Mouse (Mus musculus): ENCODE measurements around the gene Tmcc3. TPM values are rescaled to one million over a fixed set of nuclear protein-coding genes. Genes with fewer than 3 reads are reported as not detected.

The Tmcc3 gene
- total and polyA plus RNA-seq, 2 experiments from 2014 or later, result 12.8 to 14.7 TPM

- TF ChIP-seq CTCF (IDR thresholded peaks at IDR 0.05), result no peak
- no peak for ATAC-seq (ENCODE audit: low FRiP score)
- no peak for DNase-seq (ENCODE audit: low spot score)
- Histone ChIP-seq H3K4me3 (ENCODE audit: low read depth, low read length) (no peak overlapping the region), H3K9me3 (ENCODE audit: low read length) (no peaks in the 10 kb centered on the region), H3K4me1 (ENCODE audit: insufficient read depth, low read length) (no peaks in the 10 kb centered on the region), H3K9ac (replicated peaks; ENCODE audit: low read length, poor library complexity, severe bottlenecking) (no peak overlapping the region), H3K4me2 (ENCODE audit: low read depth, low read length, poor library complexity, severe bottlenecking) (no peak overlapping the region), H3K27ac (ENCODE audit: low read depth, low read length) (no peak overlapping the region), H3K27me3 (ENCODE audit: insufficient read depth, low read length) (no peaks in the 10 kb centered on the region), H3K36me3 (ENCODE audit: insufficient read depth, low read length) (no peaks in the 10 kb centered on the region)
- 94% methylated on average over 4 of the region's 4 CpGs for WGBS
Observed at GRCm38 (mm10) chr10:94605491-94605890, 293.7 kb downstream of the Tmcc3 start.

- Histone ChIP-seq H3K27ac (ENCODE audit: low read depth, low read length) (no peak overlapping the region), H3K4me1 (ENCODE audit: insufficient read depth, low read length) (peaks cover 9% of the 10 kb centered on the region), H3K4me3 (ENCODE audit: low read depth, low read length) (no peak overlapping the region), H3K9ac (replicated peaks; ENCODE audit: low read length, poor library complexity, severe bottlenecking) (no peak overlapping the region), H3K9me3 (ENCODE audit: low read length) (no peaks in the 10 kb centered on the region), H3K36me3 (ENCODE audit: insufficient read depth, low read length) (no peaks in the 10 kb centered on the region), H3K27me3 (ENCODE audit: insufficient read depth, low read length) (no peaks in the 10 kb centered on the region), H3K4me2 (ENCODE audit: low read depth, low read length, poor library complexity, severe bottlenecking) (no peak overlapping the region)
- 57% methylated on average over 5 of the region's 5 CpGs for WGBS
- ATAC-seq (ENCODE audit: low FRiP score) (peak; percentile 64; the same call in 1 of the 2 replicates), DNase-seq (ENCODE audit: low spot score) (peak; percentile 87)
- TF ChIP-seq CTCF (IDR thresholded peaks at IDR 0.05), result peak; percentile 89
Observed at GRCm38 (mm10) chr10:94609309-94609777, 297.6 kb downstream of the Tmcc3 start.

DNA sequence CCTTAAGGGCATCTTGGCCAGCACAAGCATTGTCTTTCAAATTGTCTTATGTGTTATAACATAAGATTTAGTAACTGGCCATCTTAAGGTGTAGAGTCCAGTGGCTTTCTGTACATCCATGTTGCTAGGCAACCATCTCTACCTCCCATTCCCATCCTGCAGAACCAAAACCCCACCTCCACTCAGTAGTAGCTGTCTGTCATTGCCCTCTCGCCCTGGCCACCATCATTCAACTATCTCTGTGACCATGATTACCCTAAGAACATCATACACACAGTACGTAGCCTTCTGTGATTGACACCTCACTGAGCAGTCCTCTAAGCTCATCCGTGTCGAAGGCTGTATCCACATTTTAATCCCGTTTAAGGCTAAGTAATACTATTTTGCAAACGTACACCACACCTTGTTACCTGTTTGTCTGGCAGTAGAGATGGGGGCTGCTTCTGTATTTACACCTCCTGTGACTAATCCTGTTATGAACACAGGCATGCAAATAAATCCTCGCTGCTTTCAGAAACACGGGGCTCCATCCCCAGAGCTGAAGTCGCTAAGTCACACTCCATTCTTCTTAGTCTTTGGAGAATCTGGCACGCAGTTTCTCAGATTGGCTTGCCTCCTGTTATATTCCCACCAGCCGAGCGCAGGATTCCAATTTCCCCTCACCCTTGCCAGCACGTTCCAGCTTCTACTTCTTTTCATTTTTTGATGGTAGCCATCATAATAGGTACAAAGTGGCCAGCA, 299.6 kb downstream of the Tmcc3 start:
- DNase-seq (ENCODE audit: low spot score) (peak; percentile 69), ATAC-seq (ENCODE audit: low FRiP score) (peak; percentile 38)
- H3K4me2 ChIP-seq (ENCODE audit: low read depth, low read length, poor library complexity, severe bottlenecking), result no peak overlapping the region
- H3K27me3 ChIP-seq (ENCODE audit: insufficient read depth, low read length), result no peaks in the 10 kb centered on the region
- H3K9me3 ChIP-seq (ENCODE audit: low read length), result no peaks in the 10 kb centered on the region
- H3K36me3 ChIP-seq (ENCODE audit: insufficient read depth, low read length), result no peaks in the 10 kb centered on the region
- WGBS, result 19% methylated on average over 13 of the region's 13 CpGs
- peaks cover 9% of the 10 kb centered on the region for H3K4me1 ChIP-seq (ENCODE audit: insufficient read depth, low read length)
- peak overlapping the region; percentile 1; the same call in 1 of the 2 replicates for H3K27ac ChIP-seq (ENCODE audit: low read depth, low read length)
- no peak for TF ChIP-seq CTCF (IDR thresholded peaks at IDR 0.05)
- H3K4me3 ChIP-seq (ENCODE audit: low read depth, low read length), result no peak overlapping the region
- H3K9ac ChIP-seq (replicated peaks; ENCODE audit: low read length, poor library complexity, severe bottlenecking), result no peak overlapping the region

DNA sequence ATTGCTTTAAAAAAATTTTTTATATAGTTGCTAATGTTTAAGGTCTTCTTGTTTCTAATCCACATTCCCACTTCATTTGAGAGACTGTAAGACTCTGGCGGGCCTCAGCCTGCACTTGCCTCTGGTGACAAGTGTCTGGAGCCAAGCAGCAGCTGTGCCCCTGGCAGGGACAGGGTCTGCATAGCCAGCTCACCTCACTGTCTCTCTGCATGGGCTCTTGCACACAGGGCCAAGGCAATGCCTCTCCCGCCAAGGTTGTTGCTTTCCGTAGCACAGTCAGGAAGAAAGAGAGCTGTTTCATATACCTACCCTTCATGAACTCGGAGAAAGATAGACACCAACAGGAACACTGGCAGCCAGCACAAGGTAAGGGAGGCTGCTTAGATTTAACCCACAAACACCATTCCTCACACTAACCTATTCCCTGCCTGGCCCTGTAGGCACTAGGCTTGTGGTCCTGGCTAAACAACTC, 300.3 kb downstream of the Tmcc3 start:
- no peaks in the 10 kb centered on the region for H3K36me3 ChIP-seq (ENCODE audit: insufficient read depth, low read length)
- peaks cover 9% of the 10 kb centered on the region for H3K4me1 ChIP-seq (ENCODE audit: insufficient read depth, low read length)
- H3K27me3 ChIP-seq (ENCODE audit: insufficient read depth, low read length), result no peaks in the 10 kb centered on the region
- H3K4me2 ChIP-seq (ENCODE audit: low read depth, low read length, poor library complexity, severe bottlenecking), result no peak overlapping the region
- DNase-seq (ENCODE audit: low spot score) (peak; percentile 80), ATAC-seq (ENCODE audit: low FRiP score) (no peak)
- no peaks in the 10 kb centered on the region for H3K9me3 ChIP-seq (ENCODE audit: low read length)
- no peak for TF ChIP-seq CTCF (IDR thresholded peaks at IDR 0.05)
- H3K9ac ChIP-seq (replicated peaks; ENCODE audit: low read length, poor library complexity, severe bottlenecking), result no peak overlapping the region
- no peak overlapping the region for H3K4me3 ChIP-seq (ENCODE audit: low read depth, low read length)
- H3K27ac ChIP-seq (ENCODE audit: low read depth, low read length), result no peak overlapping the region
- 51% methylated on average over 4 of the region's 4 CpGs for WGBS

DNA sequence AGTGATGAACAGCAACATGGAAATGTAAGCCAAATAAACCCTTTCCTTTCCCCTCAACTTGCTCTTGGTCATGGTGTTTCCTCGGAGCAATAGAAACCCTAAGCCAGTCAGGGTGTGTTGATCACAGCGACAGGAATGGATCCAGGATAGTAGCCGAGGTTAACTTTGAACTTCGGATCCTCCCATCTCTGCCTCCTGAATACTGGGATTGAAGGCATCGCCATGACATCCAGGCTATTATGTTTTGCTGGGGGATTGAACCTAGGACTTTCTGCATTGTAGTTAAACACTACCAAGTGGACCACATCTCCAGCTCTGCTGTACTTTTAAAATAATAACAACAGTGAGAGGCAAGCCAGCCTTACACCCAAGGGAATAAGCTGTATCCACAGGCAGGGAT, 307.8 kb downstream of the Tmcc3 start:
- WGBS, result 90% methylated on average over 5 of the region's 5 CpGs
- Histone ChIP-seq H3K4me1 (ENCODE audit: insufficient read depth, low read length) (peaks cover 10% of the 10 kb centered on the region), H3K9me3 (ENCODE audit: low read length) (no peaks in the 10 kb centered on the region), H3K9ac (replicated peaks; ENCODE audit: low read length, poor library complexity, severe bottlenecking) (no peak overlapping the region), H3K27me3 (ENCODE audit: insufficient read depth, low read length) (no peaks in the 10 kb centered on the region), H3K36me3 (ENCODE audit: insufficient read depth, low read length) (no peaks in the 10 kb centered on the region), H3K27ac (ENCODE audit: low read depth, low read length) (no peak overlapping the region), H3K4me3 (ENCODE audit: low read depth, low read length) (no peak overlapping the region), H3K4me2 (ENCODE audit: low read depth, low read length, poor library complexity, severe bottlenecking) (no peak overlapping the region)
- TF ChIP-seq CTCF (IDR thresholded peaks at IDR 0.05), result no peak
- no peak for DNase-seq (ENCODE audit: low spot score)
- ATAC-seq (ENCODE audit: low FRiP score), result no peak

GRCm38 (mm10) chr10:94620561-94620960, 308.8 kb downstream of the Tmcc3 start:
- H3K36me3 ChIP-seq (ENCODE audit: insufficient read depth, low read length), result no peaks in the 10 kb centered on the region
- DNase-seq (ENCODE audit: low spot score) (no peak), ATAC-seq (ENCODE audit: low FRiP score) (no peak)
- 60% methylated on average over 6 of the region's 6 CpGs for WGBS
- H3K27me3 ChIP-seq (ENCODE audit: insufficient read depth, low read length), result no peaks in the 10 kb centered on the region
- H3K9ac ChIP-seq (replicated peaks; ENCODE audit: low read length, poor library complexity, severe bottlenecking), result no peak overlapping the region
- peaks cover 10% of the 10 kb centered on the region for H3K4me1 ChIP-seq (ENCODE audit: insufficient read depth, low read length)
- no peaks in the 10 kb centered on the region for H3K9me3 ChIP-seq (ENCODE audit: low read length)
- no peak overlapping the region for H3K4me3 ChIP-seq (ENCODE audit: low read depth, low read length)
- H3K27ac ChIP-seq (ENCODE audit: low read depth, low read length), result no peak overlapping the region
- H3K4me2 ChIP-seq (ENCODE audit: low read depth, low read length, poor library complexity, severe bottlenecking), result no peak overlapping the region
- TF ChIP-seq CTCF (IDR thresholded peaks at IDR 0.05), result no peak
